Mouse (Mus musculus) effector memory CD4-positive, alpha-beta T cell, adult 5 months (primary cell): ENCODE measurements around the gene Zfp326. TPM values are rescaled to one million over a fixed set of nuclear protein-coding genes. Genes with fewer than 3 reads are reported as not detected.

ENCODE experiments used
- polyA plus RNA-seq: library from polyadenylated mRNA; unstranded; fragments of 100-300 nt; shearing (Covaris generic); gene quantifications from one replicate; pipeline ENCODE4 v1.2.1, GENCODE M21; 2017

Gene Zfp326
- polyA plus RNA-seq: 34.3 TPM

DNA sequence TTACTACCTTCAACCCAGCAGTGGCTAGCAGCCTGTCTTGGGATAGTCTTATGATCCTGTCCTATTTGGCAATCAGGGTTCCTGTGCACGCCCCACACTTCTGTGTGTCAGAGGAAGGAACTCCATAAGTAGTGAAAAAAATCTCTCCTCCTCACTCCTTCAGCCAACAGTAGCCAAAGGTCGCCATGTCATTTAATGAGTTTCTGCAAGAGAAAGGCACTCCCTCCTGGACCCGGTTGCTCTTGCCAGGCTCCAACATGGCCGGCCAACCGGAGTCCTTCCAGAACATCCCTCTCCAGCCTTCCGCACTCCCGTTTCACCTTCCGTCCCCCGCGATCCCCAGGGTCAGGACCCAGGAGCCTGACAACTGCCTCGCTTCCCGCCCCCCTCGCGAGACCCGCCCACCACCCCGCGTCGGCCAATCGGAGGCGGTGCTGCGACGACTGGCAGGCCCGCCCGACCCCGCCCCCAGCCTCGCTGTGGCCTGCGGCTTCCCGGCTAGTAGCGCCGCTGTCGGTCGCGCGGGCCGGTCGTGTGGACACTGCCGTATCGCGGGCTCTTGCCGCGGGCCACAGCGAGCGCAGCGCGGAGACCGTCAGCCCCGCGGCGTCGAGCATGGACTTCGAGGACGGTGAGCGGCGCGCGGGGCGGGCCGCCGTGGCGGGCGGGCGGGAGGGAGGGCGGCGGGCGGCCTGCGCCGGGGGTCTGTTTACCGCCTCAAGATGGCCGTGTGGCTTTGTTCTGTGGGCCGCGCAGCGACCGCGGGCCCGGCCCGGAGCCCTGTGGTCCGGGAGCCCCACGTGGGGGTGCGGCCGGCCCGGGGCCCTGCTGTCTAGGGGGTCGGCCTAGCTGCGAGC, at the start of gene Zfp326:
Zfp326 (plus strand) TSS at position 498 of the 857 bp plus-strand sequence.

Other genes starting within 250 kb of the Zfp326 start
- 68.8 TPM for gene Lrrc8d, start 176.6 kb upstream of the Zfp326 start, polyA plus RNA-seq